Mouse (Mus musculus): ENCODE measurements around the gene Gls. TPM values are rescaled to one million over a fixed set of nuclear protein-coding genes. Genes with fewer than 3 reads are reported as not detected.

Gene Gls
- polyA plus RNA-seq, 1 experiment, result 29.4 TPM

DNA sequence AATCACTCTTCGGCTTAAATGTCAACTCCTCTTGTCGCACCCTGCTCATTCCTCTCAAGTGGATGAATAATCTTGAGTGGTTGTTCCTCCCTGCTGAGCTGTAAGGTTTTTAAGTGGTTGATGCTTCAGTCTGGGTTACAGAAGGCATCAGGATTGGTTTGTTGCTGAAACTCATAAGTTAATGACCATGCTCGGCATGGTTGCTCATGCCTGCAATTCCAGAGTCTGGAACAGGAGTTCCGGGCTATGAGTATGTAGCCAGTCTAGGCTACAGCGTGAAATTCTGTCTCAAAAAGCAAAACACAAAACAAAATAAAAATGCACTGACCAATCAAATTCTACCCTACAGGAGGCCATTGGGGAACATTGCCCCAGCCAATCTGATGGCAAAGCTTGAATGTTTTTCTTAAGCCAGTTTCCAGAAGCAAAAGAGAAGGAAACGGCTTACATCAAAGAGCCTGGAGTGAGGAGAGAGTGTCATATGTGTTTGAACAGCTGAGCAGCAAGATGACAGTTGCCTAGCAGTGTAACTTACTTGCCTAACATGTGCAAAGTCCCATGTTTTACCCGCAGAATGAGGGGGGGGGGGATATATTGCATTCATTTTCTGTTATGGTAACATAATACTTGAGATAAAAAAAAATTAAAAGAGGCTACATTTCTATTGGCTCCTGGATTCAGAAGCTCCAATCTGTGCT is 18.2 kb upstream of the Gls start:
- WGBS, result 46% methylated on average over 7 of the region's 7 CpGs
- no peak for DNase-seq (ENCODE audit: low read depth, low spot score)

DNA sequence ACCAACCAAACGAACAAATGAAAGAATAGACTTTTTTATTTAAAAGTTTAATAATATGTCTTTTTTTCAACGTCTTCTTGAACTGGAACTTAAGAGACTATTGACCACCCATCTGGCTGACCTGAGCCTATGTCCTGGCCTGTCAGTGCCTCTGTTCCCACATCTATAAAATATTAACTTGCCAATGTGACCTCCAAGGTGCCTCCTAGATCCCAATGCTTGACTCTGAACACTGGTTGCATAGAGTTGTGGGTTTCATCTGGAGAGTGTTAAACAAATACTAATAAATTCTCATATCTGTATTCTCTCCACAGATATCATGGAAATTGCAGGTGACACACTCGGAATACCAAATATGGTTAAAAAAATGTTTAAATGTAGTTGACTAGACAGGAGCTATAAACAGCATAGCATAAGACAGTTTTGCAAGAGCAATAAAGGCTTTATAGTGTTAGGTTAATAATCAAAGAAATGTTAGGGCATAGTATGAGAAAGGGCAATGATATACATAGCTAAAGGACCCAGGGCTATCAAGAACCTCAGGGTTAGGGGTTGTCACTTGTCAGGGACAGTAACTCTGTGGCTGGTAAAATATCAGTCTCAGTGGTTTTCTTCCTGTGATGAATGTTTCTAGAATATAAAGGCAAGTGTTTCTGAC is 16.0 kb upstream of the Gls start:
- DNase-seq (ENCODE audit: low read depth, low spot score), result no peak
- WGBS, result 46% methylated on average over 3 of the region's 3 CpGs

DNA sequence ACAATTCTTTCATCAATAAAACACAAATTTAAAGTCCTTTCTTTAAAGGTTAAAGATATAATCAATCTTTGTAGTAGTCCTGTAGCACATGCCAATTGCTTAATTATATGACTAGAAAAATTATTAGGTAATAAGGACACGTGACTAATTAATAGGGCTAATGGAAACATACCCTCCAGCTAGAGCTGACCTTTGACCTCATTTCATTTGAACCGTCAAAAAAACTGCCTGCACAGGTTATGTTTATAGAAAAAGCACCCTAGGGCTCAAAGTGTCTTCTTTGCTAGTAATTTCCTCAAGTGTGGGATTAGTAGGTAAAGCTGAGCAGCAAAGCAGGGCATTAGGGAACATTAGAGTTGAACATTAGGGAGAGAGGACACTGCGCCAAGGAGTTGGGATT is 9.2 kb upstream of the Gls start:
- no peak for DNase-seq (ENCODE audit: low read depth, low spot score)
- whole genome bisulfite sequencing, result 62% methylated on average over 3 of the region's 3 CpGs

DNA sequence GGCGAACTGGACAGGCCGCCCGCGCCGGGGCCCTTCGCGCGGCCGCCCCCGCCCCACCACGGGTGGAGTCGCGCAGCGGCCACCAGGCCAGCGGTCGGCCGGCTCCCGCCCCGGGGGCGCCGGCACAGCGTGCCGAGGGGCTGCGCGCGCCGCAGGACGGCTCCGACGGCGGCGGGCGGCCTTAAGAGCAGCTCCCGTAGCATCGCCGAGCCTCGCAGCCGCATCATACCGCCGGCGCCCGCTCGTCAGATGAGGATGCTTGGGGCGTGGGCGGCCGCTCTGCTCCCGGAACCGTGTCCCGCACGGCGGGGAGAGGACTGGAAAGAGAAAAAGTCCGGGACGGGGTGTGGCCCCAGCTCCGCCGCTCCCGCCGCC is 279 bp downstream of the Gls start:
- whole genome bisulfite sequencing, result under 1% methylated on average over 57 of the region's 57 CpGs

DNA sequence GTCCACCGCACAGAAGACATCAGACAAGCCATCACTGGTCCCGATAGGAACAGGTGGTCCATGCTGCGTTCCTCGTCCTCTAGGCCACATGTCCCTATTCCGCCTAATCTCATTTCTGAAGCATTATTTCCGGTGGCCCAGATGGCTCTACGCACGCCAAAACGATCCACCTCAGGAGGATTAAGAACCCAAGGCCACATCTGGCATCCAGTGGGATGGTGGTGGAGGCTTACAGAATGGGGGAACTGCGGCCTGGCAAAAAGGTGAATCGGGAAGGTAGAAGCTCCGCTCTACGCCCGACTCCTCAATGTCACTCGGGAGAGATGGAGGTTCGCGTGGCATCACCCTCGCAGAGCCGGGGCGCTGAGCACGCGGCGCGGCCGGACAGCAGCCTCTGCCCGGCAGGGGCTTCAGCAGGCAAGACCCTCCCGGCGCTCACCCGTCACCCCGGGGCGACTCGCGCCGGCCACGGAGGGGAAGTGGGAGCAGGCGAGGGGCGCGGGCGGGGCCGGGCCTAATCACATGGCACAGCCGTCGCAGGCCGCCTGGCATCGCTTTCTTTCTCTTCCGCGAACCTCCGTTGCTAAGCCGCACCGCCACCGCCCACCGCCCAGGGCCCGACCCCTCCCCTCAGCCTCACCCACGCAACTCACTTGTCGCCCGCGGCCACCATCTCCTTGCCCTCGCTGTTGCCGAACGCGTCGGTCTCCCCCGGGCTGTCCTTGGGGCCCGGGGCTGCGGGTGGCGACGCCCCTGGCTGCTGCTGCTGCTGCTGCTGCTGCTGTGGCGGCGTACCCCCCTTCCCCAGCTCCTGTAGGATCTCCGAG is 880 bp downstream of the Gls start:
- no peak for DNase-seq (ENCODE audit: low read depth, low spot score)
- under 1% methylated on average over 68 of the region's 69 CpGs for WGBS

More for the DNA sequence above, 279 bp downstream of the Gls start:
- DNase-seq (ENCODE audit: low read depth, low spot score), result no peak

DNA sequence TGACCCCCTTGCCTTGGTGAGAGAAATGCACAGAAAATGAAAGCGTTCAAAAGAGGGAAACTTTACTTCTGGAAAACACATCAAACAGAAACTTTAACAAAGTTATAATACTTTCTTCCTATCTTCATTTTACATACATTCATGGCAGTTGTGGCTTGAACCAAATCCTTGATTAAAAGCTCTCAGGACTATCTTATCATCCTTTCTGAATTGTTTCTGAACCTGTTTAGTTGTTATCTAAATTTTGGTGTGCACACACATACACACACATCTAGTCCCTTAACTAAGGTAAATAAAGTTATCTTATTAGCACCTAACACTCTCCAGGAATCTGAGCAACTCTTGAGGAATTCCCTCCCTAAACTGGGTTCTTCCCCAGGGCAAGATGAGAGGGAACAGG is 2.6 kb downstream of the Gls start:
- WGBS, result 26% methylated on average over 1 of the region's 1 CpGs
- DNase-seq (ENCODE audit: low read depth, low spot score), result no peak

DNA sequence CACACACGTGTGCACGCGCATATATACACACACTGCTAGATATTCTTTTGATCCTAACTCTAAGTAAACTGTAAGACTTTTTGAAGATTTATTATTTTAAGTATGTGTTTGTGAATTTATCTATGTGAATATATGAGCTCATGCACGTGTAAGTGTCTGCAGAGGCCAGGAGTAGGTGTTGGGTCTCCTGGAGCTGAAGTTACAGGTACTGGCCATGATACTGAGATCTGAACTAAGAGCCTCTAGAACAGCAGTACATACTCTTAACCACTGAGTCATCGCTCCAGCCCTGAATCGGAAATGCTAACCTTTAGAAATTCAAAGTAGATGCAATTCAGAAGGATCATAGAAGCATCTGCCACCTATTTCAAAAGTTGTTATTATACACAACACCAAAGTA is 4.9 kb downstream of the Gls start:
- DNase-seq (ENCODE audit: low read depth, low spot score), result no peak
- WGBS, result 70% methylated on average over 6 of the region's 6 CpGs

DNA sequence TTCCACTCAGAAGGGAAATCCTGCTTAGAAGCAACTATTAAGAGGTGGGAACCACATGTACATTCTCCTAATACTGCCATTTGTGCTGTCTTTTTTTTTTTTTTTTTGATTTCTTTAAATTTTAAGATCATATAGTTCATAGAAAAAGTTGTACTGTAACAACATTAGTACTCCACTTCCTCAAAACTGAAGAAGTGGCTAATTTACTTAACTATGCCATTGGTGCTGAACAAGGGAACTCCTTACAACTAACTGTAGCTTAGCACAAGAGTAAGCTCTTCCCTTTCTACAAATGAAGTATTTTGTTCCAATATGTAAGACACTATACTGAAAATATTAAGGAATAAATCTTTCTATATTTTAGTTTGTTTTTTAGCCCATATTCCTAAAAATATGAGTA is 6.6 kb downstream of the Gls start:
- DNase-seq (ENCODE audit: low read depth, low spot score), result no peak

DNA sequence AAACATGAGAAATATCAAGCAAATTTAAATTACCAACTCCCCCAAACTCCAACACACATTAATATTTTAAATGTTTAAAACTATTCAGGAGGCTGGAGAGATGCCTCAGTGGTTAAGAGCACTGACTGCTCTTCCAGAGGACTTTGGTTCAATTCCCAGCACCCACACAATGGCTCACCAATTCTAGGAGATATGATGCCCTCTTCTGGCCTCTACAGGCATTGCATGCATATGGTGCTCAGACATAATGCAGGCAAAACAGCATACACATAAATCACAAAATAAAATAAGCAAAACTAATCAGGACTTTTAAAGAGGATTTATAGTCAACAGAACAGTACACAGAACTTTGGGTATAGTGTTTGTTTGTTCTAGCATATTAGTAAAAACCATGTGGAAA is 16.3 kb downstream of the Gls start:
- DNase-seq (ENCODE audit: low read depth, low spot score), result no peak

DNA sequence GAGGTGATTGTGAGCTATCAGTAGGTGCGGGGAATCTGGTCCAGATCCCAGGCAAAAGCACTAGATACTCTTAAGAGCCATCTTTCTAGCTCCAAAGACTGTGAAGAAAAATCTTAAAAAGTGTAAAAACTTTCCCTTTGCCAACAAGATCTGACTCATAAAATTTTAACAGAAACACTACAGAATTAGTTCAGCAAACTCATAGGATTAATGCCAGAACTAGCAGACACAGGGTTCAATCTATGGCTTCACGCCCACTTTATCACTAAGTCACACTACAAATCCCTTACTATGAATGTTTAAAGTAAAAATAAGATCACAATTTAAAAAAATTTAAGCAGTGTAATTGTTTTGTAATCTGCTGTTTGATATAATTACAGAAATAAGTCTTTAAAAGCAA is 50.0 kb downstream of the Gls start:
- WGBS, result 94% methylated on average over 2 of the region's 2 CpGs

DNA sequence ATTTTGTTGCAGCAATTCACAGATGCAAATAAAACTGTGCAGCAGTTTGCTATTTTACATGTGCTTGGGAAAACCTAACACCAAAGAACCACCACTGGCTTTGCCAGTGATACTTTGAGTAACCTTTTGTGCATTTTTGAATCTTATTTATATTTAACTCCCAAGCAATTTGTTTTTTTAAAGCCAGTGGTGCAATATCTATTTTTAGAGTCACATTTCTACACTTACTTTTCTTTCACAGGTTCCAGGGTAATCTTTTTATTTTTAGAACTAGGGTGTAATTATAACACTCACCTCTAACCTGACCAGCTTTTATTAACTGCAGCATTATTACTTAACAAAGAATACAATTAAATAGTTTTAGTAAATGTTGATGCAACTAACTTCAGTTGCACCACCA is 51.0 kb downstream of the Gls start:
- no peak for DNase-seq (ENCODE audit: low read depth, low spot score)

More for the DNA sequence above, 50.0 kb downstream of the Gls start:
- no peak for DNase-seq (ENCODE audit: low read depth, low spot score)

DNA sequence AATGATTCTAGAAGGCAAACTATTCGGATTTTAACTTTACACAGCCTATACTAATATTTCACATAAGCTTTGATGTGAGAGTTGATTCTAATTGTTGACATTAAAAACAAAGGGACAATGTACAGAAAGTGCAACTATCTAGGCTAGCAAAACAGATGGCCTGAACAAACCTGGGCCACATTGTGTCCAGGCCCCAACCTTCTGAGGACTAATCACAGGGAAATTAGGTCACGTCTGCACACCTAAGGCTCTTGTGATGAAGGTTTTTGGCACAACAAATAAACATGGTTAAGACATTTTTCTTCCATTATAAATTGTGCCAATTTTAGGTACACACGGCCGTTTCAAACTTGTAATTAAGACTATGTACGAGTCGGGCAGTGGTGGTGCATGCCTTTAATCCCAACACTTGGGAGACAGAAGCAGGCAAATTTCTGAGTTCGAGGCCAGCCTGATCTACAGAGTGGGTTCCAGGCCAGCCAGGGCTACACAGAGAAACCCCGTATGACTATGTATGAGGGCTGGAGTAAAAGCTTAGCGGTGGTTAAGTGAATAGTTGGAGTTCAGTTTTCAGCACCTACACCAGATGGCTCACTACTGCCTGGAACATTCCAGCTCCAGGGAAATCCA is 53.0 kb downstream of the Gls start:
- DNase-seq (ENCODE audit: low read depth, low spot score), result no peak
- 95% methylated on average over 9 of the region's 9 CpGs for WGBS

DNA sequence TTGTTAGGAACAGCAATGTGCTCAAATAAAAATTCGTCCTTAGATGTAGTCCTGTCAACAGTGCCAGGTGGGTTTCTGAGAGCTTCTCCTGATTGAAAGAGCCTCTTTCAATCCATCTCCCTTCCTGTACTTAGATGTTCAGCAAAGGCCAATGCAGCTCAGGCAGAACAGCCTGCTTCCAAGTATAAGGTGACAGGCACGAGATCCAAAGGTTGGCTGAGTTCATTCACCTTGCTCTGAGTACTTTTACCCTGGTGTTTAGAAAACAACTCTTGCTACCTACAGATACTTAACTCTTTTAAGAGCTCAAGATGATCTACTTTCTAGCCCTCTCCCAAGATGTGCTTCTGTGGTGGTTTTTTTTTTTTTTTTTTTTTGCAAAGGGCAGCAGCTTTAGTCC is 56.0 kb downstream of the Gls start:
- 76% methylated on average over 2 of the region's 2 CpGs for WGBS
- no peak for DNase-seq (ENCODE audit: low read depth, low spot score)

DNA sequence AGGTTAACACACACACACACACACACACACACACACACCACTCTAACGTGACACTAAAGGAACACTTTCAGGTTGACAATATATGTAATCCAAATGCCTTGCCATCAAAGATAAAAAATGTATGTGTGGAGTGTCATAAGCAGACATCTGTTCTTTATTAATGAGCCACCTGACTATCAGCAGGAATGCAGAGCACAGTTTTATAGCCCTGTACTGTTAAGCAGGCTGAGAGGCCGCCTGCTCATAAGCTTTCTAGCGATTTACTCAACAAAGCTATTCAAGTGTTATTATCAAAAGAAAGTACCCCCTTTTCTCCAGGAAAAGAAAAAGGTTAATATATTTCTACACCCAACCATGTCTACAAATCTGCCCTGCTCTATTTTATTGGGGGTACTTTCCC is 57.0 kb downstream of the Gls start:
- WGBS, result 65% methylated on average over 3 of the region's 3 CpGs
- no peak for DNase-seq (ENCODE audit: low read depth, low spot score)

DNA sequence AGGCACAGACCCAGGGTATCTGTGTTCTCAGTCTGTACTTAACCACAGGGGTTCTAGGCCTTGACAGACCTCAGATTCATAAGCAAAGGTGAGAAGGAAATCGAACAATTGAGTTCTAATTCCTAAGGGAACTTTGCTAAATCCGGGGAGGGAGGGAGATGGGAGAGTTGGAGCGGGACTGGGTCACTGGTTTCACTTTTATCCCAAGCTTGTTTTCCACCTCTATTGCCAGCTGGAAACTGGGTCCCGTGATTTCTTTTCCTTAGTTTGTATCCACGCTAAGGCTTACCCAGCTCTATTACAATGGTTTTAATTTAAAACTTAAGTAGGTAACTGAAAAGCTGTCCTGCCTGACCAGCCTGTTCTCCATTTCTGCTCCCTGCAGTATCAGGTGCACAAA is 57.7 kb downstream of the Gls start:
- WGBS, result 72% methylated on average over 5 of the region's 5 CpGs
- no peak for DNase-seq (ENCODE audit: low read depth, low spot score)

DNA sequence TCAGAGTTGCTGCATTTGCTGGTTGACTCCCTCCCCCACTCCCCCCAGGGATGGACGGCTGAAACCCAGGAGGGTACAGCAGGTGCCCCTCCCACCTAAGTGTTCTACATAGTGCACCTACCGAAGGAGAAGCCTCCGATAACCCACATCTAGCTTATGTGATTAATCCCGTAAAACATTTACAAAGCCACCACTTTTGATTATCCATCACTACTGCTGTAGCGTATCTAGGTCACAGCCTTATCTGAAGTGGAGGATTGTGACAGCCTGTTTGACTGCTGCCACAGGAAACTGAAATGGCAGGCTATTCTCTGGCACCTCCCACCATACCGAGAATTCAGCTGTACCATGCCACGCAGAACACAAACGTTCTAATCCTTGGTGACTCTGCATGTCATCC is 61.8 kb downstream of the Gls start:
- DNase-seq (ENCODE audit: low read depth, low spot score), result no peak
- 43% methylated on average over 8 of the region's 8 CpGs for WGBS

DNA sequence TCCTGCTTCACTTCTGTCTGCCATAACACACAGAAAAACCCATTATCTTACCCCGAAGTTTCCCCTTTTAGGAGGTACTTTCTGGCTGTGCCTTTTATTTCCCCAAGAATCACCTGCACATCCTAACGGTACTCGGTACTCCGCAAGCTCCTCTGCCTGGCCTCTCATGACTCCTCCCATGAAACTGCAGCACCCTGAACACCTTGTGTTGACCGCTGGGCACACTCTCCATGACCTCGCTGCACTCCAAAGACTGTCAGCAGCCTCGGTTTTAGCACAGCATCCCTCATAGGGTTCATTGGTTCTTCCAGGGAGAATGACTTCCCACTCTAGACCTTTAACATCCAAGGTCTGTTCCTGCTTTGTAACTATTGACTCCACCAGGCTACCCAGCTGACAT is 62.3 kb downstream of the Gls start:
- WGBS, result 61% methylated on average over 7 of the region's 7 CpGs
- DNase-seq (ENCODE audit: low read depth, low spot score), result no peak

DNA sequence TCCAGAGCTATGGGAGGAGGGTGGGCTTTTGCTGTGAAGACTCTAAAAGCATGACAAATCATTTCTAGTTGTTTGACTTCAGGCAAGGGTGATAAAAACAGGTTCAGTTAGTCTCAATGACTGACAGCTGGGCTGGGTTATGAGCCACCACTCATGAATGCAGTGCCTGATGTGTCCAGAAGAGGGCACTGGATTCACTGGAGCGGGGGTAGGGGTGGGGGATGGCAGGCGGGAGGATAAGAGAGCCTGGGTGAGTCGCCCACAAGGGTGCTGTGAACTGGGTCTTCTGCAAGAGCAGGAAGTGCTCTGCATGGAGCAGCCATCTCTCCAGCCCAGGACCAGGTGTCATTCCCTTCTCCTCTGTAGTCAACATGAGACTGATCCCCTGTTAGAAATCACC is 63.0 kb downstream of the Gls start:
- WGBS, result 19% methylated on average over 3 of the region's 3 CpGs
- DNase-seq (ENCODE audit: low read depth, low spot score), result no peak

DNA sequence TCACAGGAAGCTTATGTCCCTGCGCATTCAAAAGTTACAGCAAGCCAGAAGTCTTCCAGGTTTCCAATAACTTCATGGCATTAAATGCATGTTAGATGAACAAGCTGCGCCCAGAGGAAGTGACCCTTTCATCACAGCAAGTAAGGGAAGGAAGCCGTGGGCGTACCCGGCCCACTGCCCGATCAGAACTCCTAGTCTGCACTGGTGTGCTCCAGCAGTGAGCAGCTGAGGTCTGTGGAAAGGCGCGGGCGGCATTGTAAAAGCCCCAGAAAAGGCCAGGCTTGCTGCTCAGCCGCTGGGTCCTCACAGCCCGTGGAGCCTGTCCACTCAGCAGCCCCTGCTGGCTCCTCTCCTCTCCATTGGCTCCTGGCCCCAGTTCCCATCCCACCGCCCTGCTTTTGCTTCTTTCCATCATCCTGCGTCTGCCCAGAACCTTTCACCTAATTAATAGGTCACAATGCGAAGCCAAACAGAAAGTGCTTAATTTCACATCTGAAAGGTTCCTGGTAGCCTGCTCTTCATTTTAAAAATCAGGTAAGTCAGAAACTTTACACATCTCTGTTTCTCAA is 66.3 kb downstream of the Gls start:
- DNase-seq (ENCODE audit: low read depth, low spot score), result no peak
- WGBS, result 70% methylated on average over 14 of the region's 14 CpGs

DNA sequence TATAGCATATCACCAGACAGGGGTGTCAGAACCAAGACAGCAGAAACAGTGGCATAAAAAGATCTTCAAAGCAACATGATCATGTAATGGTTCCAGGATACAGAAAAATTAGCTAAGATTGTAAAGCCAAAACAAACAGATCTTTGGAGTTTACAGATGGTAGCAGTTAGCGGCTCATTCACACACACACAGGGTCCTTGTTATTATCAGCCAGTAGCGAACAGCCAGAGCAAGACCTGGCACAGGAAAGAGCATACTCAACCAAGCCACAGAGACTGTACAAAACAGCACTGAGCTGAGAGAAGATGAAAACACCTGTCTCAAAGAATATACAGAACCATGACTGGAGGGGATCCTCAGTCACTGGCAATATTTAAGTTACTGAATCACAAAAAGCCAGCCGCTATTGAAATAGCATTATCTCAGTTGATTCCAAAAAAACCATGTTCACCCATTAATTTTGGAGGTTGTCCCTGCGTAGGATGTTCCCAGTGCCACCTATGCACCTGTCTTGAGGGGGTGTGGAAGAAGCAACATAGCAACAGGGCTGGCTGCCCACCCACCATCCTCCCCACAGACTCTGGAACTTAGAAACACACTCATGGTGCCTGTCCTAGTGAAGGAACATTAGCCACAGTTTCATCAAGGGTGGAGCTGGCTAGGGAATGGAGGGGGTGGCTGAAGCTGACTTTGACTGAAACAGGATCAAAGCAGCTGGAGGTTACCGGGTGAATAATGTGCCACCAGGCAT is 69.2 kb downstream of the Gls start:
- WGBS, result 67% methylated on average over 5 of the region's 5 CpGs
- DNase-seq (ENCODE audit: low read depth, low spot score), result no peak

Measured in large intestine, adult 2 months (tissue).